Mouse (Mus musculus): ENCODE data around the gene Tnfrsf1a.
A peak's percentile ranks its signal among the peaks of the same experiment; 100 is the strongest.
"Not testable (repeated sequence)": the region's sequence is repeated elsewhere in the genome, so short reads cannot be mapped to it uniquely, and the experiment has no call there.

Tnfrsf1a gene

DNA sequence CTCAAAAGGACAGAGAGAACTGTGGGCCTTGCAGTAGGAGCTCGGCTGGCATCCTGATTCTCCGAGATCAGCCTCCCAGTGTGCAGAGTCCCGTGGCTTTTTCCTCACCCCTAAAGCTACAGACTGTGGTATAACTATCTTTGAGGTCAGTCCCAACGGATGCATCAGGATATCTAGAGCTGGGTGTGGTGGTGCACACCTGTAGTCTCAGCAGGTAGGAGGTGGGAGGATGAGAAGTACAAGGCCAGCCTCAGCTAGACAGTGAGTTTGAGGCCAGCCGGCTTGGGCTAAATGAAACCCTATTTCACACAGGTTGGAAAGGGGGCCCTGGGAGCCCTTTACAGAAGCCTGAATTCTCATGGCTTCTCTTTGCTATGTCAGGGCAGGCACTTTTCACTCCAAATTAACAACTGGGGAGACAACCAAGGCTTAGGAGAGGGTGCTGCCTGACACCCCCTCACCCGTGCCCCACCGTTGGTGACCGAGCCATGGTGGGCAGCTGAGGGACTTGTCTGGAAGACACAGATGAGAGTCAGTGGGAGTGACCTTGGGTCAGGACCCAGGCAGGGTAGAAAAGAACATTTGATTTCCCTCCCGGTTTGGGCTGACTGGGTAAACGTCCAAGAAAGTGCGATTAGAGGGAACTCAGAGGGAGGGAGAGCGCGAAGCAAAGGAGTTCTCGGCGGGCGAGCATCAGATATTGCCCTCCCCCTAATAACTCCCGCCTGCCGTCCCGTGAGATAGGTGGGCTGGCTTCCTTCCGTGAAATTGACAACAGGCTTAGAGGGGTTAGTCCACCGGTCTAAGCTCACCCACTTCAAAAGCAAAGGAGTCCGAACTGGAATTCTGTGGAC, at the start of gene Tnfrsf1a:
Gene Tnfrsf1a (plus strand): TSS at position 642 of the 854 bp plus-strand sequence.
- DNase-seq: no peak

GRCm38 (mm10) chr6:125300982-125301381, 48.2 kb upstream of the Tnfrsf1a start:
- DNase-seq: no peak

GRCm38 (mm10) chr6:125302231-125302982, 46.8 kb upstream of the Tnfrsf1a start:
- no peak for DNase-seq

- no peak for DNase-seq
Measured at GRCm38 (mm10) chr6:125303242-125303641, 45.9 kb upstream of the Tnfrsf1a start.

GRCm38 (mm10) chr6:125304408-125304807, 44.8 kb upstream of the Tnfrsf1a start:
- not testable (repeated sequence) for DNase-seq

- DNase-seq: no peak
Measured at GRCm38 (mm10) chr6:125305465-125305864, 43.7 kb upstream of the Tnfrsf1a start.

- DNase-seq: no peak
Measured at GRCm38 (mm10) chr6:125307091-125307490, 42.1 kb upstream of the Tnfrsf1a start.

DNA sequence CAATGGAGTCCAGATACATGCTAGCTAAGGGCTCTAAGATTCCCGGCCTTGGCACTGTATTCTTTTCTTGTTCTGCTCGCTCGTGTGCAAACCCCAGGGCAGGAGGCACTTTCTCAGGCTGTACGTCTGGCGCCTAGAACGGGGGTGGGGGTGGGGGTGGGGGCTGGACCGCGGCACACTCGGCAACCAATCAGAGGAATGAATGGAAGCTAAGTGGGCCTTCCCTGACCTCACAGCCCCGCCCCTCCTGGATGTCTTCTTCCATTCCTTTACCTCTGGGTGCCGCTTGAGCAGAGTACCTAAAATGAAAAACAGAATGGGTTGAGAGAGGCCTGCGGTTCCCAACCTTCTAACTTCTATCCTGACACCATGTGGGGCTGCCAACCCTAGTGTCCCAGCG, 40.2 kb upstream of the Tnfrsf1a start:
- no peak for DNase-seq

DNA sequence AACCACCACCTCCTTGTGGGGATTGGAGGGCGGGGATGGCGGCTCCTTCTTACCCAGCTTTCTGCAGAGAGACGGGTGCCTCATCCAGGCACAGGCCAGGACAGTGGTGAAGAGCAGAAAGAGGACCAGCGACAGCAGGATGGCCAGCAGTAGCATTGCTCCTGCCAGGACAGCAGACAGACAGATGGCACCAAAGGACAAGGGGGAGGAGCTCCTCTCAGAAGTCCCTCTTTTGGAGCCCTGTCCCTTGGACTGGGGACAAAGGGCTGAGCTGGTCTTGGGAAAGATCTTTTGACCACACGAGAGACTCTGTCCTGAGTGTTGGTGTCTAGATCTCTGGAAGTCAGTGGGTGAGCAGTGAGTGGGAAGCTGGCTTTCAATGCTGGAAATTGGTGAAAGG, 39.8 kb upstream of the Tnfrsf1a start:
- DNase-seq: no peak

GRCm38 (mm10) chr6:125312171-125312570, 37.0 kb upstream of the Tnfrsf1a start:
- no peak for DNase-seq

DNA sequence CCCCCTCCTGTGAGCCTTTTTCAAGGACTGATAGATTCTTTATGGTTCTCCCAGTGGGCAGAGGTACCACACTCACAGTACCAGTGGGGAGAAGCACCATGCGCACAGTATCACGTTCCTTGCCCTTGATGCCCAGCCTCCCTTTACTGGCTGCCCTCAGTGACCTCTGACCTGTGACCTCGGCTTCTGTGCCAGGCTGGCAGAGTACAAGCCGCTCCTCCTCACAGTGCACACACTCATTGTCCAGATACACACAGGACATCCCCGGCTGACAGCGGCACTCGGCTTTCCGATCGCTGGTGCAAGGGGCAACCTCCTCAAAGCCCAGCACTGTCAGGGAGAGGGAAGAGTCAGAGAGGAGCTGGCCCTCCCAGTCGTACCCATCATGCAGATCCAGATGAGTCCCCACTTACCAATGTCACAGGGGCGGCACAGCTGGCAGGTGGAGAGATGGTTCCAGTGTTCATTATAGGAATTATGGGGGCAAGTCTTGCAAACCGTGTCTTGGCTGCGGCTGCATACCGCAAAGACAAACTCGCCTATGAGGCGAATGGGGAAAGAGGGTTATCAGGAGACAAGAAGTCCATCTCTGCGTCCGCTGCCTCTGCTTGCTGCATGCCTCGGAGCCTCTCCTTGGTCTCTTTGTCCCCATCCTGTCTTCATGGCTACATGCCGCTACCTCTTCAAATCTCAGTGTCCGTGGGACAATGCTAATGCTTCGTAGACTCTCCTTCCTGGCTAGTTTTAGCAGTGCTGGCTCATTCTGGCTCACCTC, 36.4 kb upstream of the Tnfrsf1a start:
- no peak for DNase-seq

DNA sequence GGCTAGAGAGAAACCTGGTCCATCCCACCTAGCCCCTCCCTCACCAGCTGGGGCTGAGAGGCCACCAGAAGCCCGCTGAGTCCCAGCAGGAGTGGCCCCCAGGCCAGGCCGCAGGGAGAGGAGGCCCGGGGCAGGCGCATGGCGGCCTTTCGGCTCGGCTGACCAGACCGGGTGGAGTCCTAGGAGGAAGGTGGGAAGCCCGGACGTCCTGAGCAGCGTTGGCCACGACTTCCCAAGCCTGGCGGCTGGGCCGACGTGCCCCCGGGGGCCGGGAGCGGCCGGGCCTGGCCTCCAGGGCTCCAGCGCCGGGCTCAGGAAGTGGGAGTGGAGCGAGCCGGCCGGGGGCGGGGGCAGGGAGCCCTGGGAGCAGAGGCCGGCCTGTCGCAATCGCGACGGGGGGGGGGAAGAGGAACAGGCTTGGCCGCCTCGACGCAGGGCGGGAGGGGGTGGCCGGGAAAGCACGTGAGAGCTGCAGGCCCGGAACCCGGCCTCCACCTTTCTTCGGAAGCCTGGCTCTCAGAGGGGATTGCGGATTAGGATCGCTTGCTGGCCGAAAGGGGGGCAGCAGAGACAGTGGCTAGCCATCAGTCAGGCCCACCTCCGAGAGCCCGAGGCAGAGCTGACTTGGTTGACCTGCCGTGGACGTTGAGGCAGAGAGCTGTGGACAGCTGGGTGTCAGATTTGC, 35.5 kb upstream of the Tnfrsf1a start, which contains the start of gene Ltbr:
Gene Ltbr (minus strand): TSS at position 340 of the 685 bp plus-strand sequence.
- peak; percentile 26 for DNase-seq

DNA sequence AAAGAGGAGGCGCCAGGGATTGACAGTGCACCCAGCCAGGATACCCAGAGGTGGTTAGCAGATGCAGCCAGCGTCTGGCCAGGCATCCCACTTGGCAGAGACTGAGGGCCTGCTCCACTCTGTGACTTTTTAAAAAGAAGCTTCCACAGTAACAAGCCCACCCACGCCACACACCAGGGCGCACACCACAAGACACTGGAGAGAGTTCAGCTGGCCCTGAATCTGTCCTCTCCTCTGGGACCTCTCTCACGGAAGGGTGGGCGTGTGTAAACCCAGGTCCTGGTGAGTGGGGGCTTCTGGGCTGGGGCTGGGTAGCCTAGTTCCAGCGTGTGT, 35.0 kb upstream of the Tnfrsf1a start:
- DNase-seq: no peak

- DNase-seq: no peak
Measured at GRCm38 (mm10) chr6:125314746-125315145, 34.4 kb upstream of the Tnfrsf1a start.

DNA sequence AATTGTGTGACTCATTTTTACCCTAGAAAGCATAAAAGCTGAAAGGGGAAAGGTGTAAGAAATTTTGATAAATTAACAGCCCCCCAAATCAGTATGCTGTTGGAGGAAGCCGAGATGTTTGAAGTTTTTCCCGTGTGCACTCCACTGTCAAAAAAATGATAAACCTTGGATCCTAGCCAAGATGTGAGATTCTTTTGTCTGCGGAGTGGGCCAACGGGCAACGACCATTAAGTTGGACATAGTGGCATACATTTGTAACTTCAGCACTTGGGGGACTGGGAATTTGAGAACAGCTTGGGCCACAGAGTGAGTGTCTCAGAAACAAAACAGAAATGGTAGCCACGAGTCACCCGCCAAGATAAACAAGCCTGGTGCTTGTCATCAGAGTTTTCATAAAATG, 32.1 kb upstream of the Tnfrsf1a start:
- no peak for DNase-seq

DNA sequence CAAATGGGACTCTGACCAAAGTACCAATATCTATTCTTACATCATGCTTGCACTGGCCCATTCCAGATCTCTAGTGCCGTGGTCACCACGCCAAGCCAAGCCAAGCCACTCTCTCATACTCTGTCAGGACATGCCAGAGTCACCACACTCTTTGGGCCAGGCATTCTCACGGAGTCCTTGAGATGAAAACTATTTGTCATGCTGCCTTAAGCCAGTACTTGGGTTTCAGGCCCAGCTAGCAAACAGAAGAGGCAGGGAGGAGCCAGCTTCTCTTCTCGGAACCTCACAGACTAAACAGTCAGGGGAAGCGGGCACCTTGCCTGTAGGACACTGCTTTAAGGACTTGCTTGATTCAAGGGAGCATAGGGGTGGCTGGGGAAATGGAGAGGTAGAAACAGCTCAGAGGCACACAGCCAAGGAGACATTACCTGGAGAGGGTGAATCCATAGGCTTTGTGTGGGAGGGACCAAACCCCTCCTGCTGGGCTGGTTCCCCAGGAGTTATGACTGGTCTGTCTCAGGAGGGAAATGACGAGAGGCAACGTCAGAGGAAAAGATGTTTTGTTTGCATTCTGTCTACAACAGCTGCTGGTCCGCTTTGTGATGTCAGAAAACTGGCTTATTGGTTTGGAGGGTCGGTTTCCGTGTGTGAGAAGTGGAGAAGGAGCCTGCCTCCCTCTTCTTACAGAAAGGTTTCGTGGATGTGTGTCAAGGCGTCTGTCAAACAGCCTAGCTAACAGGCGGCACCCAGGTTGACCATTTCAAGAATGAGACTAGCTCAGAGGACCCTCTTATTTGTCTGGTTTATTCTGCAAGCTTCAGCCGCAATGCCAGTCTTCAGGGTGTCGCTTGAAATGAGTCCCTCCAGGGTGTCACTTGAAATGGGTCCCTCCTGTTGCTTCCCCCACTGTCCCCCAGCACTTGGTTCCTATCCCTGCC, 29.9 kb upstream of the Tnfrsf1a start:
- no peak for DNase-seq

- DNase-seq: no peak
Measured at GRCm38 (mm10) chr6:125319919-125320296, 29.3 kb upstream of the Tnfrsf1a start.

DNA sequence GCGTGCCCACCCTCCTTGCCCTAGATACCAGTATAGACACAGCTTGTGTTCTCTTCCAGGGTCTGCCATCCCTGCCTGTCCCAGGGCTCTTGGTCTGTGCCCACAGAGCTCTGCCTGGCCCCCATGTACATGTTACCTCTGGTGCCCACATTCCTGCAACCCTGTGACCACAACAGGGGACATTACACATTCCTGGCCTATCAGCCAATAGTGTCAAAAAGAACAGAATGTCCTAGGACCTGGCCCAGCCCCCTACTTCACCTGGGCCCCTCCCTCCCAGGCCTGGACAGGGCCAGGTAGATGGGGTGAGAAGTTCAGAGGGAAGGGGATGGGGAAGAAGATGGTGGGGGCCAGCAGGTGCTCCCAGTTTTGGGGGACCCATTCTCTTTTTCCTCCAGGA, 28.8 kb upstream of the Tnfrsf1a start, which contains the start of gene Scnn1a:
Gene Scnn1a (plus strand): TSS at position 337 of the 400 bp plus-strand sequence.
- DNase-seq: no peak

- DNase-seq: no peak
Measured at GRCm38 (mm10) chr6:125321114-125321855, 27.9 kb upstream of the Tnfrsf1a start.

GRCm38 (mm10) chr6:125322794-125323193, 26.4 kb upstream of the Tnfrsf1a start:
- DNase-seq: no peak

DNA sequence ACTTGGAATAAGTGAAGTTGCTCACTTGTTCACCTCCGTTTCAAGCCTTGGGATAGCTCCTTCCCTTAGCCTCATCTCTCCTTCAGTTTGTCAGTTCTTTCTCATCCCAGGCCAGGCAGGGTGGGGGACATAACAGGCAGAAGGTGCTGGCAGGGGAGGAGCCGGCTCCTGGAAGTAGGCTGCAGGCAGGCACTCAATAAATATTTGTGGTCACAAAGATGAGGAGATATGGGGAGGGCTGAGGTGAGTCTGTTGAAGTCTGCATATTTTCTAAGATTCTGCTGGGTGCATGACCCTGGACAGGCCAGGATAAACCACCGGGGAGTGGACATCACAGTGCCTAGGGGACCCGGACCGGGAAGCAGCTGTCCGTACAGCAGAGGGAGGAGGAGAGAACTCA, 25.6 kb upstream of the Tnfrsf1a start:
- DNase-seq: no peak

All from cerebellum, adult 8-10 months (tissue).